ENCODE assay signal across 10 mouse cellular contexts in the genomic region with DNA sequence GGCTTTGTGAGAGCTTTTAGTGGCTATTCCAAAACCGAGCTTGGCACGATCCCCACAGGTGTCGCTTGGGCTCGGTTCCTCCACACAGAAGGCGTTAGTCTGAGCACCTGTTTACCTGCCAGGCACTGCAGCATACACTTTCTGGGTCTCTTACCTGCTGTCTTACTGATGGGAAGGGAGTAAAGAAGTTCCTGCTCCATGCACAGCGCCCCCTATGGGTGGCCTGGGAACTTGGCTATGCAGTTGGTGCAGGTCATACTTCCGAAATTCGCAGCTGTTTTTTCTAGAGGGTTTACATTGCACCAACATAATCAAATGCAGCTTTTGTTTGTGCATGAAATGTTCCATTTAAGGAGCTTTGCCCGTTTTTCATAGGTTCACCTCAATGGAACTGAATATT. TPM values are rescaled to one million over a fixed set of nuclear protein-coding genes. Genes with fewer than 3 reads are reported as not detected.
A peak's percentile ranks its signal among the peaks of the same experiment; 100 is the strongest.
DNase-seq lines count a peak whose midpoint lies in the region; ATAC-seq and TF ChIP-seq lines count a peak whose summit lies in the region.
"Had no signal": no experiment of that assay in that cellular context is flagged by ENCODE, and none has a peak within 500 bp of the region (broad histone marks: within the 10 kb centered on the region; RNA-seq: fewer than 3 reads in every experiment).

No protein-coding gene starts in this region.

- H3K27ac ChIP-seq in ES-Bruce4 (ENCODE audit: insufficient read depth, low read length) = no peak overlapping the region

- peak; percentile 88 for TF ChIP-seq CTCF in ES-Bruce4 (IDR thresholded peaks at IDR 0.05; ENCODE audit: low read depth, low read length)

- H3K9ac ChIP-seq in ES-Bruce4 (ENCODE audit: low read depth, poor library complexity, severe bottlenecking) = no peak overlapping the region

- no peaks in the 10 kb centered on the region for H3K9me3 ChIP-seq in ES-Bruce4 (replicated peaks; ENCODE audit: control insufficient read depth, insufficient read depth, low read length, poor library complexity, severe bottlenecking)

- DNase-seq in kidney, postnatal 4 days = peak; percentile 32 to 51
- no peak for DNase-seq in kidney, adult 9 months
- DNase-seq in T-cell, adult 2 months (ENCODE audit: low spot score) = peak; percentile 19
- peak; percentile 36 for DNase-seq in retina, embryonic 14.5 days (ENCODE audit: low spot score)
- no peak for DNase-seq in left cerebral cortex, postnatal 25 days (ENCODE audit: low spot score in 2 of 2)
- DNase-seq: cerebellum, adult 8-10 months had no signal

- no peak overlapping the region for H3K4me3 ChIP-seq in ES-Bruce4 (ENCODE audit: low read depth, low read length)

- no peak for TF ChIP-seq EP300 in ES-Bruce4 (IDR thresholded peaks at IDR 0.05; ENCODE audit: insufficient read depth, low read depth, low read length)

- no peak for TF ChIP-seq POLR2A in ES-Bruce4 (IDR thresholded peaks at IDR 0.05; ENCODE audit: insufficient read depth, low read length)

- intact Hi-C loops in left cerebral cortex, postnatal 25 days (cut with DNase I) = loop anchor here (5.0 kb wide), 1 partner anchor 49 kb away; no protein-coding TSS in a partner anchor

- H3K36me3 ChIP-seq in ES-Bruce4 (ENCODE audit: control insufficient read depth, insufficient read depth, low read length, poor library complexity, severe bottlenecking) = no peaks in the 10 kb centered on the region

- H3K4me1 ChIP-seq in ES-Bruce4 (ENCODE audit: control insufficient read depth, insufficient read depth, low read length) = no peaks in the 10 kb centered on the region

- H3K27me3 ChIP-seq in ES-Bruce4 (ENCODE audit: control insufficient read depth, insufficient read depth, low read length, poor library complexity, severe bottlenecking) = no peaks in the 10 kb centered on the region

- ATAC-seq in activated CD4-positive, CD25-positive, alpha-beta regulatory T cell, adult 4 months = no peak
- ATAC-seq: midbrain, embryonic 16.5 days had no signal

RNA-seq across cellular contexts. Expression of gene Smco1, which starts 2.1 kb away (rescaled TPM):
- polyA plus RNA-seq in ES-Bruce4 (2011; ENCODE audit: insufficient read depth, insufficient read length, low read depth, missing spikeins) = not detected in 2 replicates
- not detected for polyA plus RNA-seq in activated CD4-positive, CD25-positive, alpha-beta regulatory T cell, adult 4 months (2017; shearing (Covaris generic))
- under 1 TPM in 1 of 2 experiments, not detected in 1; 0.50 TPM for total RNA-seq in left cerebral cortex, postnatal 25 days (2021)
- polyA plus RNA-seq: kidney, embryonic 16.5 days; midbrain, embryonic 16.5 days had no signal

RNA-seq across cellular contexts. Expression of gene Rnf168, which starts 3.9 kb away (rescaled TPM):
- polyA plus RNA-seq in ES-Bruce4 (2011; ENCODE audit: insufficient read depth, insufficient read length, low read depth, missing spikeins) = 27.2 and 31.0 TPM in 2 replicates
- polyA plus RNA-seq in activated CD4-positive, CD25-positive, alpha-beta regulatory T cell, adult 4 months (2017; shearing (Covaris generic)) = 10 to 100 TPM; 10.1 to 12.7 TPM
- 10 to 100 TPM; 27.7 TPM for total RNA-seq in left cerebral cortex, postnatal 25 days (2021)

RNA-seq across cellular contexts. Expression of gene Wdr53, which starts 26.3 kb away (rescaled TPM):
- polyA plus RNA-seq in ES-Bruce4 (2011; ENCODE audit: insufficient read depth, insufficient read length, low read depth, missing spikeins) = 15.9 and 17.5 TPM in 2 replicates
- 10 to 100 TPM; 12.5 to 16.2 TPM for polyA plus RNA-seq in activated CD4-positive, CD25-positive, alpha-beta regulatory T cell, adult 4 months (2017; shearing (Covaris generic))
- 10 to 100 TPM; 11.8 to 12.6 TPM for total RNA-seq in left cerebral cortex, postnatal 25 days (2021)

RNA-seq across cellular contexts. Expression of gene Fbxo45, which starts 26.4 kb away (rescaled TPM):
- 15.5 and 16.0 TPM in 2 replicates for polyA plus RNA-seq in ES-Bruce4 (2011; ENCODE audit: insufficient read depth, insufficient read length, low read depth, missing spikeins)
- polyA plus RNA-seq in activated CD4-positive, CD25-positive, alpha-beta regulatory T cell, adult 4 months (2017; shearing (Covaris generic)) = 1 to 10 TPM; 3.5 to 4.2 TPM
- 10 to 100 TPM; 46.8 to 49.6 TPM for total RNA-seq in left cerebral cortex, postnatal 25 days (2021)

RNA-seq across cellular contexts. Expression of gene Ubxn7, which starts 58.7 kb away (rescaled TPM):
- 98.6 and 108 TPM in 2 replicates for polyA plus RNA-seq in ES-Bruce4 (2011; ENCODE audit: insufficient read depth, insufficient read length, low read depth, missing spikeins)
- polyA plus RNA-seq in activated CD4-positive, CD25-positive, alpha-beta regulatory T cell, adult 4 months (2017; shearing (Covaris generic)) = 10 to 100 TPM; 14.2 to 16.1 TPM
- 10 to 100 TPM; 46.8 to 50.1 TPM for total RNA-seq in left cerebral cortex, postnatal 25 days (2021)

Comparison
In these comparisons a context has a peak if more than half of its experiments do, and no peak if none do; other contexts are left out.
1. DNase-seq: peak in kidney, postnatal 4 days (2 of 2), T-cell, adult 2 months (single experiment) and retina, embryonic 14.5 days (single experiment); none in kidney, adult 9 months (single experiment) and left cerebral cortex, postnatal 25 days (0 of 2).